Mouse (Mus musculus) heart, postnatal 14 days (tissue): ENCODE measurements around the gene Cd300c. TPM values are rescaled to one million over a fixed set of nuclear protein-coding genes. Genes with fewer than 3 reads are reported as not detected.

Experiments used
- total RNA-seq, 2 experiments: library from RNA; stranded (reverse); gene quantifications; 2 replicates each; pipeline ENCODE4 v1.2.3; 2021

Gene Cd300c
- total RNA-seq, 2 experiments from 2014 or later, result not detected

Other genes starting within 250 kb of the Cd300c start
- gene Dnaic2, start 241.7 kb downstream of the Cd300c start, total RNA-seq, result under 1 TPM; 0.27 to 0.60 TPM
- 1 to 10 TPM in 1 of 2 experiments, under 1 TPM in 1; 0.27 to 1.3 TPM for gene Kif19a, start 203.8 kb downstream of the Cd300c start, total RNA-seq
- under 1 TPM in 1 of 2 experiments, not detected in 1; 0.12 TPM for gene Btbd17, start 173.2 kb downstream of the Cd300c start, total RNA-seq
- gene Gpr142, start 170.2 kb downstream of the Cd300c start, total RNA-seq, result not detected
- 10 to 100 TPM in 1 of 2 experiments, 1 to 10 TPM in 1; 7.4 to 10.7 TPM for gene Gprc5c, start 118.0 kb downstream of the Cd300c start, total RNA-seq
- 1 to 10 TPM in 1 of 2 experiments, under 1 TPM in 1; 1.00 to 1.2 TPM for gene Cd300a, start 79.1 kb downstream of the Cd300c start, total RNA-seq
- gene Cd300lb, start 34.8 kb downstream of the Cd300c start, total RNA-seq, result under 1 TPM; 0.65 to 0.78 TPM
- under 1 TPM; 0.88 to 1.00 TPM for gene Cd300ld, start 20.8 kb upstream of the Cd300c start, total RNA-seq
- 1 to 10 TPM; 1.5 to 2.3 TPM for gene Cd300c2, start 32.7 kb upstream of the Cd300c start, total RNA-seq
- not detected for gene Cd300ld2, start 47.0 kb upstream of the Cd300c start, total RNA-seq
- not detected for gene Cd300ld4, start 57.9 kb upstream of the Cd300c start, total RNA-seq
- 1 to 10 TPM in 1 of 2 experiments, not detected in 1; 1.4 TPM for gene Cd300ld5, start 68.6 kb upstream of the Cd300c start, total RNA-seq
- 1 to 10 TPM; 4.9 to 8.1 TPM for gene Cd300ld3, start 79.3 kb upstream of the Cd300c start, total RNA-seq
- under 1 TPM; 0.17 to 0.20 TPM for gene Cd300e, start 93.0 kb upstream of the Cd300c start, total RNA-seq
- gene Rab37, start 122.3 kb upstream of the Cd300c start, total RNA-seq, result 1 to 10 TPM in 1 of 2 experiments, under 1 TPM in 1; 1.00 to 1.3 TPM
- under 1 TPM; 0.46 to 0.69 TPM for gene Cd300lf, start 164.8 kb upstream of the Cd300c start, total RNA-seq
- gene Slc9a3r1, start 194.2 kb upstream of the Cd300c start, total RNA-seq, result 10 to 100 TPM; 12.7 to 13.5 TPM
- 1 to 10 TPM; 9.5 to 9.6 TPM for gene Tmem104, start 218.3 kb upstream of the Cd300c start, total RNA-seq
- gene Nat9, start 218.7 kb upstream of the Cd300c start, total RNA-seq, result 10 to 100 TPM; 17.0 to 17.1 TPM